Mouse (Mus musculus) cortical plate, adult 2 months (tissue): ENCODE results near the gene Ubac2. TPM values are rescaled to one million over a fixed set of nuclear protein-coding genes. Genes with fewer than 3 reads are reported as not detected.

ENCODE experiments used
- H3K27ac ChIP-seq: fragments of 200-500 bp; 2 replicates; pipeline ENCODE4 v1.5.1; 2012; ENCODE audit warnings: low read length, control low read depth, inconsistent platforms; ENCODE audit not compliant: insufficient read depth
- H3K4me1 ChIP-seq: fragments of 200-500 bp; 2 replicates; pipeline ENCODE4 v1.6.1; 2011; ENCODE audit warnings: low read length; ENCODE audit not compliant: control insufficient read depth, insufficient read depth
- H3K4me3 ChIP-seq: fragments of 200-500 bp; 2 replicates; pipeline ENCODE4 v1.5.1; 2011; ENCODE audit warnings: mild to moderate bottlenecking, low read length, control low read depth; ENCODE audit not compliant: insufficient read depth
- CTCF ChIP-seq: fragments of 200-500 bp; IDR thresholded peaks from 2 replicates; pipeline ENCODE4 v1.5.1; 2011; ENCODE audit warnings: mild to moderate bottlenecking, control low read depth, low read length; ENCODE audit not compliant: insufficient read depth; ENCODE audit errors: extremely low read depth
- POLR2A ChIP-seq: fragments of 200-500 bp; IDR thresholded peaks from 2 replicates; pipeline ENCODE4 v1.6.1; 2011; ENCODE audit warnings: mild to moderate bottlenecking, low read length, control low read depth; ENCODE audit not compliant: insufficient read depth; ENCODE audit errors: extremely low read depth
- polyA plus RNA-seq: library from polyadenylated mRNA; depleted of rRNA; stranded (reverse); fragments of >200 nt; gene quantifications from 2 replicates; pipeline ENCODE4 v1.2.3, GENCODE M21; 2012

The Ubac2 gene
- polyA plus RNA-seq, 1 experiment = 41.5 TPM

DNA sequence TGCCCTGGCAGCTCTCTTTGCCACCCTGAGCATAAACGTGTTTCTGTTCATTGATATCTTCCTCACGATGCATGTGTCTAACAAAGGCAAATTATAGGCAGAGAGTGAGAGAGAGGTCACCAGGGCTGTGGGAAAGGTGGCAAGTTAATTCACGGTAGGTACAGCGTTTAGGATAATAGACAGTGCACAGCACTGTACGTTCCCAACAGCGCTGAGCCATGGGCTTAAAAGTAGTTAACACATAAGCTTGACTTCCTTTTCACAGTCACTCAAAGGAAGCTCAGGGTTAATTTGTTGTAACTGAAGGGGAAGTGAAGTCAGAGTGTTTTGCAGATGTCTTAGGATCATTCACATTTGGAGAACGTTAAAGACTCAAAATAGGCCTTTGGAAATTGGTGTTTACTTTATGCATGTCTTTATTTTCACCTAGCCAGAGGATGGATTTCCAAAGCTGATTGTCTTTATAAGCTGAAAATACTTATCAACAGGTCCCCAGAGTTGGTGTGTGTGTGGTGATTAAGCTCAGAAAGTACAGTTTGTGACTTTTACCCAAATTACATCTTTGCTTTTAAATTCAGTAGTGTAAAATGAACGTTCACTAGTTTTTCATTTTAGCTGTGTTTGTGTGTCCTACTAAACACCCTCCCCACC is 28.0 kb downstream of the Ubac2 start:
- H3K27ac ChIP-seq = no peak overlapping the region
- TF ChIP-seq CTCF = no peak
- TF ChIP-seq POLR2A = no peak
- no peak overlapping the region for H3K4me3 ChIP-seq
- no peaks in the 10 kb centered on the region for H3K4me1 ChIP-seq

DNA sequence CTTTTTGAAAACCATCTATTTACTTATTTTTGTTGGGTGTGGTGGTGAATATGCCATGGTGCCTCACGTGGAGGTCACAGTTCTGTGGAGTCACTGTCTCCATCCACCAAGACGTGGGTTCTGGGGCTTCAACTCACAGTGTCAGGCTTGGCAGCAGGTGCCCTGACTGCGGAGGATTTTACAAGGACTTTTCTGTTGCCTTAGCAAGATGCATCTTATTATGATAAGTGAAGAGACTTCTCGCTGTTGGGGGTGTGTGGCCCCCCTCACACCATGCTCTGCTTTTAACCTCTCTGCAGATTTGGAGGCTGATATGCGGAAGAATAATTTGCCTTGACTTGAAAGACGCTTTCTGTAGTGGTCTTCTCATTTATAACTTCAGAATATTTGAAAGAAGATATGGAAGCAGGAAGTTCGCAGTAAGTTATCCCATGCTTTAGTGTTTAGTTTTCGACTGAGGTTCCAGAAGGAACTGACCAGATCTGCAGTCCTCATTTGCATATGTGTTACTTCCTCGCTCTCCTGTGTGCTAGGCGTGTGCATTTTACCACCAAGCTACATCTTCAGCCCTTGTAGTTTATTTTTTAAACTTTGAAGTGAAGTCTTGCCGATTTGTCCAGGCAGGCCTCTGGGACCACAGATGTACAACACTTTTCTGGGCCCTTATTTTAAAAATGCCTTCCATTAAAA is 28.7 kb downstream of the Ubac2 start:
- Histone ChIP-seq H3K4me1 (no peaks in the 10 kb centered on the region), H3K27ac (no peak overlapping the region), H3K4me3 (no peak overlapping the region)
- TF ChIP-seq POLR2A (no peak), CTCF (no peak)

DNA sequence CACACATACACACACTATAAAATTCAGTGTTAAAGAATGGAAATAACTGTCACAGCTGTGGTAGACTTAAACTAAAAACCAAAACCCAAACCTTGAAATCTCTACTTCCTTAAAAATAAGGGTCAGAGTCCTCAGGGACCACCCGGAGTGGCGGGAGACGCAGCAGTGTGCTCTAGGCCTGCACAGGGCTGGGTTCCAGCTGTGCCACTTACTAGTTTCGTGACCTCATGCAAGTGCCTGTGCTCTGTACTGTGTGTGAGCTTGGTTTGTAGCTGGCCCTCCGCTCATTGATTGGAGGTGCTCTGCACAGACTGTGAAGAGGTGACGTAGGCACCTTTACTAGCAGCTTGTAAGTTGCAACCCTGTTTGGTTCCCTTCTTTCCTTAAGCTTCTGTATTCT is 31.4 kb downstream of the Ubac2 start:
- TF ChIP-seq POLR2A = no peak
- no peak for TF ChIP-seq CTCF
- Histone ChIP-seq H3K4me3 (no peak overlapping the region), H3K4me1 (no peaks in the 10 kb centered on the region), H3K27ac (no peak overlapping the region)

DNA sequence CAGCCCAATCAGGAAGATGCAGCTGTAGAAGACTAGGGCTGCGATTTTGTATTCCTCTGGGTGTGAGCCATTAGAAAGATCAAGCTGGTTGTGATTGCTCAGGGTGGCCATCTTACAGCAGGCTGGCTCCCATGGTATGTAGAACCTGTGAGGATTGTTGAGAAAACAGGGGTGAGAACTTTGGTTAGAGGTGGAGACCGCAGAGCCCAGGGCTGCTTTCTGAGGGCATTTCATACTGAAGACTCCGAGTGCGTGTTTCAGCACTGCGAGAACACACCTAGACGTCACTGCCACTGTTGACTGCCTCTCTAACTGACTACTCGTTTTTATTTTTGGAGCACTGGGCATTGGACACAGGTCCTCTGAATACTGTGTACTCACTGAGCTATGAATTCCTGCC is 34.1 kb downstream of the Ubac2 start:
- no peak for TF ChIP-seq CTCF
- no peak for TF ChIP-seq POLR2A
- no peak overlapping the region for H3K4me3 ChIP-seq
- H3K4me1 ChIP-seq = no peaks in the 10 kb centered on the region
- H3K27ac ChIP-seq = no peak overlapping the region

DNA sequence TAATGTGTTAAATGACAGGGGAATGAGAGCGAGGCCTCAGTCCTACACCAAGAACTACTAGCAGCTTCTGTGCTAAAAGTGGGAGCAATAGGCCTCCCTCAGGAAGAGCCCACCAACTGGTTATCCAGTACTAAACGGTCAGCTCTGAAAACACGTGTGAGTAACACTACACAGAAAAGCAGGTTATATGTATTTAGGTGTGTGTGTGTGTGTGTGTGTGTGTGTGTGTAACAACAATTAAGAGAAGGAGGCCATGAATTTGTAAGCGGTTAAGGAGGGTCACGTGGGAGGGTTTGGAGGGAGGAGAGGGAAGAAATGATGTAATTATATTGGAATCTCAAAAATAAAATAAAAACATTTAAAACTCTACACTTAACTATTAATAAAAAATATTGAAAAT is 36.7 kb downstream of the Ubac2 start:
- no peak overlapping the region for H3K4me3 ChIP-seq
- H3K4me1 ChIP-seq = no peaks in the 10 kb centered on the region
- no peak overlapping the region for H3K27ac ChIP-seq
- TF ChIP-seq POLR2A (no peak), CTCF (no peak)

DNA sequence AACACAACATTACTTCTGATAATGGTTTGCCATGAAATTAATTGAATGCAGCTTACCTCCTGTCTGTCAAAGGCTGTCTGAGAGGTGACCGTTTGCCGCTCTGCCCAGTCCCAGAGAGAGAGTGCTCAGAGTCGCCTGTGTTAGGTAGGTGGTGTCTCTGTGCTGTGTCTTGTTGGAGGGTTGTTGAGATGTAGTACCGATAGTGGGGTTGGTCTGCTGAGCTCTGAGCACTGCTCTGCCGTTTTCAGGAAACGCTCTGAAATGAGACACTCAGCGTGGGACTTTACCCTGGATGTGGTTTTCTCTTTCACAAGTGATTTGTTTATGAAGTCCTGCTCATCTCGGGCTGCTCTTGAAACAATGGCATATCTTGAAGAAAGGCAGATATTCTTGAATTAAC is 37.2 kb downstream of the Ubac2 start, which contains the start of gene Gpr18:
Gene Gpr18 (minus strand): TSS at position 161 of the 400 bp plus-strand sequence.
- H3K27ac ChIP-seq = no peak within 1 kb of the TSS
- no peaks in the 10 kb centered on the region for H3K4me1 ChIP-seq
- TF ChIP-seq CTCF (no peak), POLR2A (no peak)
- no peak within 1 kb of the TSS for H3K4me3 ChIP-seq

DNA sequence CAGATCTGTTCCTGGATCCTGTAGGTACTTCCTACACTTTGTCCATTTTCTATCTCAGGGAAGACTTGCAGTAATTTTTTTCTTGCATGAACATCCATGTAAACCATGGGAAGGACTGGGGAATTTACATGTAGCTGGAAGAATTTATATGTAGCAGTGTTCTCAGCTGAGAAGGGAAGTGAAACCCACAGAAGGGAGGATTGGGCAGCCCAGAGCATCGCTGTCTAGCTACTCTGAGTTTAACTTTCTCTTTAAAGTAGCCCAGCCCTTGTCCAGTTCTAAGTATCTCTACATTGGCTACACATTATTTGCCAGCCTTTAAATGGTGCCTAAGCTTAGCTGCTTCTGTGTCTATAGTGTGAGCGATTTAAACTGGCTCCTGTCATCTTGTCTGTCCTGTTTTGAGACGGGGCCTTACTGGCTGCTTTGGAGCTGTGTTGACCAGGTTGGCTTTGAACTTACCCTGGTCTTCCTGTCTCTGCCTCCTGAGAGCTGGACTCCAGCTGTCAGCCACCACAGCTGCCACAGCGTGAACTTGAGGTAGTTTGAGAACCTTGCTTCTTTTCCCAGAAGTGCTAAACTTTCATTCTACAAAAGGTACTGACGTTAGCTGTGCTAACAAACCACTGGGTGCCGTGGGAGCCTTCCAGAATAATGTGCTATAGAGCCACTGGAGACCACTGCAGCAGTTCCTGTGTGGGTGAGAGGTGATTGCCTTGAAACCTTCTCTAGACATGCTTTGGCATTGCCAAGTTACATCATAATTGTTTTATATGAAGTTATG is 38.1 kb downstream of the Ubac2 start:
- no peaks in the 10 kb centered on the region for H3K4me1 ChIP-seq
- H3K27ac ChIP-seq = no peak overlapping the region
- no peak overlapping the region for H3K4me3 ChIP-seq
- TF ChIP-seq POLR2A (no peak), CTCF (no peak)

DNA sequence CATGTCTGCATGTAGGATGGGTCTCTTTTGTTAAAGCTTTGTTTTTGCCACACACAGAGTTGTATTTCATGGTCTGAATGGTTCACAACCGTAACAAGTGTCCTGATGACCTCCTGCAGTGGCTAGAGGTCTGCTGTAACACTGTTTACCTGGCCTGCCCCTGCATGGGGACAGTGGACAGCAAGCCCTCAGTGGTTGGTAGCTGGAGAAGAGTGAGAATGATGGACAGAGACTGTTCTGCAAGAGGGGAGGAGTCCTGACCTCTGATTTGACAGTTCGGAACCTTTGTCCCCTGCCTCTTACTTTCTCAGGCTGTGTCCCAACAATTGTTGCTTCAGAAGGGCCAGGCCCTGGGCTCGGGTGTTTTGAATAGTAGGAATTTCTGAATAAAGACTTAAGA is 39.8 kb downstream of the Ubac2 start:
- TF ChIP-seq CTCF (no peak), POLR2A (no peak)

DNA sequence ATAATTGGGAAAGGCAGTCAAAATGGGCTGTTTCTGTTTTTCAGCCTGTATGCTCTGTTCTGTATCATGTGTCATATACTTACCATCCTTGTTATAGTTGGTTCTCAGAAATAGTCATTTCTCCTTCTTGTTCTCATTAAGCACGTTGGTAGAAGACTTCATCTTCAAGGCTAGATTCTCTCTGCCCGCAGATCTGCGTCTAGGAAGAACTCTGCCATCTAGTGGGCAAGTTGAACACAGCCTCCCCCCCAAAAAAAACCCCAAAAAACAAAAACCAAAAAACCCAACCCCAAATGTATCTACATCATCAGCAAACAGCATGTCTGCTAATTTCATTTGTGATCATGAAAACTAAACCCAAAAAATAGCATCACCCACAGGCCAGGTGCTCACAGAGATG is 41.3 kb downstream of the Ubac2 start:
- no peaks in the 10 kb centered on the region for H3K4me1 ChIP-seq
- H3K4me3 ChIP-seq = no peak overlapping the region
- TF ChIP-seq CTCF (peak; percentile 50), POLR2A (no peak)
- no peak overlapping the region for H3K27ac ChIP-seq

More for the DNA sequence above, 39.8 kb downstream of the Ubac2 start:
- H3K4me1 ChIP-seq = no peaks in the 10 kb centered on the region
- no peak overlapping the region for H3K27ac ChIP-seq
- H3K4me3 ChIP-seq = no peak overlapping the region
